Mouse (Mus musculus): ENCODE data around the gene Afap1l2. TPM values are rescaled to one million over a fixed set of nuclear protein-coding genes. Genes with fewer than 3 reads are reported as not detected.

The Afap1l2 gene
- total and polyA plus RNA-seq, 2 experiments from 2014 or later: 2.3 to 2.7 TPM

DNA sequence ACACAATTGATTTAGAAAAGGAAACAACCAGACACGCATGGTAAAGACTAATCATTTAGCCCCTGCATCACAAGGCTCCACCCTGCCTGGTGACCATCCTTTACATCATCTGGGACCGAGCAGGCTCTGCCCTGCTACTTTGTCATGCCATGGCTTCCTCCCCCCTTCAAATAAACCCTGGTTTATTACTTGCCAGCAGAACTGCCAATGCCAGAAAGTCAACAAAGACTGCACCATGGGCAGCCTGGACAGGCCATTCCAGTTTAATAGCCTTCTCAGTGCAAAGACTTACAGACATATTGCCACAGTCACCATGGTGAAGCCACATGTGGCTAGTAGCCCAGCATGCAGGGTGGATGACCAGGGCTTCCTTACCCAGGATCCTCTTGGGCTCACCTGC is 8.2 kb downstream of the Afap1l2 start:
- Histone ChIP-seq H3K36me3 (replicated peaks; ENCODE audit: control insufficient read depth, insufficient read depth, low read length) (no peaks in the 10 kb centered on the region), H3K27ac (ENCODE audit: low read depth) (no peak overlapping the region), H3K9ac (replicated peaks; ENCODE audit: low read depth, low read length) (no peak overlapping the region), H3K4me1 (ENCODE audit: control insufficient read depth, insufficient read depth) (peaks cover 7% of the 10 kb centered on the region), H3K27me3 (ENCODE audit: control insufficient read depth, insufficient read depth, low read length) (no peaks in the 10 kb centered on the region), H3K4me2 (ENCODE audit: low read depth, low read length) (no peak overlapping the region), H3K9me3 (replicated peaks; ENCODE audit: control insufficient read depth, low read length) (no peaks in the 10 kb centered on the region), H3K4me3 (ENCODE audit: low read depth, low read length) (no peak overlapping the region)
- DNase-seq (ENCODE audit: low spot score): no peak
- no peak for ATAC-seq (ENCODE audit: insufficient read depth, low read depth)
- 86% methylated on average over 2 of the region's 2 CpGs for WGBS
- TF ChIP-seq CTCF (IDR thresholded peaks at IDR 0.05; ENCODE audit: low read depth): no peak
- TF ChIP-seq EP300 (IDR thresholded peaks at IDR 0.05; ENCODE audit: low read depth): no peak

DNA sequence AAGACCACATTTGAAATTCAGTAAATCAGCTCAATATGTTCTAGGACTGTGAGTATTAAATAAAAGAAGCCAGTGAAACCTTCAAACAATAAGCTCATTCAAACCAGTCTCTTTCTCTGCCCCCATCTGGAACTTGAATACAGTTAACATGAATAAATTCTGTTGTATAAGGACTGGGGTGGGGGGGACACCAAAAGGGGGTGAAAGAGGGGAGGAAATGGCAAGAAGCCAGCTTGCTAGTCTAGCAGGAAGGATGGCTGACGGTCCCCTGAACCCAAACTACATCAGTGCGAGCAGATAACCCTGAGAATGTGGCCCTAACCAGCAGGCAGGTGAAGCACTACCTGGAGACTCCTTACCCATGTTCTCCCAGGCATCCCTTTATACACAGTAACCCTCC is 9.1 kb downstream of the Afap1l2 start:
- Histone ChIP-seq H3K27me3 (ENCODE audit: control insufficient read depth, insufficient read depth, low read length) (no peaks in the 10 kb centered on the region), H3K9ac (replicated peaks; ENCODE audit: low read depth, low read length) (no peak overlapping the region), H3K4me2 (ENCODE audit: low read depth, low read length) (no peak overlapping the region), H3K36me3 (replicated peaks; ENCODE audit: control insufficient read depth, insufficient read depth, low read length) (no peaks in the 10 kb centered on the region), H3K27ac (ENCODE audit: low read depth) (no peak overlapping the region), H3K4me3 (ENCODE audit: low read depth, low read length) (no peak overlapping the region), H3K9me3 (replicated peaks; ENCODE audit: control insufficient read depth, low read length) (no peaks in the 10 kb centered on the region), H3K4me1 (ENCODE audit: control insufficient read depth, insufficient read depth) (peaks cover 7% of the 10 kb centered on the region)
- WGBS: 68% methylated on average over 2 of the region's 2 CpGs
- ATAC-seq (ENCODE audit: insufficient read depth, low read depth) (no peak), DNase-seq (ENCODE audit: low spot score) (no peak)
- no peak for TF ChIP-seq CTCF (IDR thresholded peaks at IDR 0.05; ENCODE audit: low read depth)
- TF ChIP-seq EP300 (IDR thresholded peaks at IDR 0.05; ENCODE audit: low read depth): no peak

DNA sequence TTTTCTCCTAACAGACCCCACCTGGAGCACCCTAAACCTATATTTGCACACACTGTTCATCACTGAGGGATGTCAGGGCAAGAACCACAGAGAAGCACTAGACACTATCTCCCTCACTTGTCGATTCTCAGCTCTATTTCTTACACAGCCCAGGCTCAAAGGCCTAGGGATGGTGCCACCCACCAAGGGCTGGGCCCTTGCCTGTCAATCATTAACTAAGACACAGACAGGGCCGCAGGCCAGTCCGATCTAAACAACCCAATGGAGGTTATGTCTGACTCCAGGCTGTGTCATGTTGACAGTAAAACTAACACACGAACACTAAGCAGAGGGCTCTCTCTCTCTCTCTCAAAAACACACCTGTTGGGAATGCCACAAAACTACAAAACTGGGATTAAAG is 9.7 kb downstream of the Afap1l2 start:
- no peak for DNase-seq (ENCODE audit: low spot score)
- WGBS: 81% methylated on average over 4 of the region's 4 CpGs
- Histone ChIP-seq H3K36me3 (replicated peaks; ENCODE audit: control insufficient read depth, insufficient read depth, low read length) (no peaks in the 10 kb centered on the region), H3K4me3 (ENCODE audit: low read depth, low read length) (no peak overlapping the region), H3K27me3 (ENCODE audit: control insufficient read depth, insufficient read depth, low read length) (no peaks in the 10 kb centered on the region), H3K9ac (replicated peaks; ENCODE audit: low read depth, low read length) (no peak overlapping the region), H3K4me1 (ENCODE audit: control insufficient read depth, insufficient read depth) (peaks cover 7% of the 10 kb centered on the region), H3K9me3 (replicated peaks; ENCODE audit: control insufficient read depth, low read length) (no peaks in the 10 kb centered on the region), H3K27ac (ENCODE audit: low read depth) (no peak overlapping the region), H3K4me2 (ENCODE audit: low read depth, low read length) (no peak overlapping the region)
- ATAC-seq (ENCODE audit: insufficient read depth, low read depth): no peak
- TF ChIP-seq EP300 (IDR thresholded peaks at IDR 0.05; ENCODE audit: low read depth) (no peak), CTCF (IDR thresholded peaks at IDR 0.05; ENCODE audit: low read depth) (no peak)

DNA sequence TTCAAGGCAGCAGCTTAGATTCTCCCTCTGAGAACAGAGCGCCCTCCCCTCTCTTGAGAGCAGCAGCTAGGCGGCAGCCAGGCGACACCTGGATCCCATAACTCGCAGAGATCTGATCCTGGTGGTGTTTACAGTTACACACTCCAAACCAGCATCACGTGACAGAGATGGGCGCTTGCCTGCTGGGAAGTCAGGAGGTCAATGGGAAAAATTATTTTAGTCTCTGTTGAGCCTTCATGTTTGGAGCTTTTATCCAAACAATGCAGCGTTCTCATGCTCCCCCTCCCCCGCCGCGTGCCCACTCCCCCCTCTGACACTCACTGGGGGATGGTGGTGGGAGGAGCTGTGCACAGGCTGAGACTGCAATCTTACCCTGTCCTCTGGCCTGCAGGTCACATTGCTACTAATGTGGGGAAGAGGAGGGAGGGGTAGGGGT is 10.8 kb downstream of the Afap1l2 start:
- ATAC-seq (ENCODE audit: insufficient read depth, low read depth) (peak; percentile 52), DNase-seq (ENCODE audit: low spot score) (no peak)
- WGBS: 7% methylated on average over 10 of the region's 10 CpGs
- H3K27ac ChIP-seq (ENCODE audit: low read depth): no peak overlapping the region
- no peaks in the 10 kb centered on the region for H3K9me3 ChIP-seq (replicated peaks; ENCODE audit: control insufficient read depth, low read length)
- H3K4me1 ChIP-seq (ENCODE audit: control insufficient read depth, insufficient read depth): peaks cover 7% of the 10 kb centered on the region
- H3K4me2 ChIP-seq (ENCODE audit: low read depth, low read length): peak overlapping the region; percentile 16; the same call in 1 of the 2 replicates
- H3K36me3 ChIP-seq (replicated peaks; ENCODE audit: control insufficient read depth, insufficient read depth, low read length): no peaks in the 10 kb centered on the region
- H3K9ac ChIP-seq (replicated peaks; ENCODE audit: low read depth, low read length): no peak overlapping the region
- TF ChIP-seq EP300 (IDR thresholded peaks at IDR 0.05; ENCODE audit: low read depth) (no peak), CTCF (IDR thresholded peaks at IDR 0.05; ENCODE audit: low read depth) (no peak)
- no peak overlapping the region for H3K4me3 ChIP-seq (ENCODE audit: low read depth, low read length)
- H3K27me3 ChIP-seq (ENCODE audit: control insufficient read depth, insufficient read depth, low read length): no peaks in the 10 kb centered on the region

DNA sequence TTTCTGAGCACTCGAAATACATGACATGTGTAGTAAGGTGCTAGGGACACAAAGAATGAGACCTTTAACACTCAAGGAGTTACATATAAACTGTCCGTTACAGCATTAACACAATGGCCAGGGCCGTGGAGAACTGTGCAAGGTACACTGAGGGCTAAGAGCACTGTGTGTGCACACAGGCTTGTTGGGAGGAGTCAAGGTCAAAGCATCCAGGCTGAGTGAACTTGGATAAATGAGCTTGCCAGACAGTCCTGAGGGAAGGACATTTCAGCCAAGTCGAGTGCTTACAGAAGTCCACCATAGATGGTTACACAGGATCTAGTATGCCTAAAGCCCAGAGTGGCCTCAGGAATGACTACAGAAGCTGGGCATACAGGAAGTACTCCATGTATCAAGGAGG is 12.6 kb downstream of the Afap1l2 start:
- 73% methylated on average over 4 of the region's 4 CpGs for WGBS
- DNase-seq (ENCODE audit: low spot score) (no peak), ATAC-seq (ENCODE audit: insufficient read depth, low read depth) (no peak)
- no peaks in the 10 kb centered on the region for H3K9me3 ChIP-seq (replicated peaks; ENCODE audit: control insufficient read depth, low read length)
- H3K4me1 ChIP-seq (ENCODE audit: control insufficient read depth, insufficient read depth): peaks cover 10% of the 10 kb centered on the region
- no peak overlapping the region for H3K4me2 ChIP-seq (ENCODE audit: low read depth, low read length)
- H3K4me3 ChIP-seq (ENCODE audit: low read depth, low read length): no peak overlapping the region
- H3K36me3 ChIP-seq (replicated peaks; ENCODE audit: control insufficient read depth, insufficient read depth, low read length): no peaks in the 10 kb centered on the region
- H3K27ac ChIP-seq (ENCODE audit: low read depth): no peak overlapping the region
- no peak overlapping the region for H3K9ac ChIP-seq (replicated peaks; ENCODE audit: low read depth, low read length)
- no peaks in the 10 kb centered on the region for H3K27me3 ChIP-seq (ENCODE audit: control insufficient read depth, insufficient read depth, low read length)
- TF ChIP-seq CTCF (IDR thresholded peaks at IDR 0.05; ENCODE audit: low read depth): no peak

DNA sequence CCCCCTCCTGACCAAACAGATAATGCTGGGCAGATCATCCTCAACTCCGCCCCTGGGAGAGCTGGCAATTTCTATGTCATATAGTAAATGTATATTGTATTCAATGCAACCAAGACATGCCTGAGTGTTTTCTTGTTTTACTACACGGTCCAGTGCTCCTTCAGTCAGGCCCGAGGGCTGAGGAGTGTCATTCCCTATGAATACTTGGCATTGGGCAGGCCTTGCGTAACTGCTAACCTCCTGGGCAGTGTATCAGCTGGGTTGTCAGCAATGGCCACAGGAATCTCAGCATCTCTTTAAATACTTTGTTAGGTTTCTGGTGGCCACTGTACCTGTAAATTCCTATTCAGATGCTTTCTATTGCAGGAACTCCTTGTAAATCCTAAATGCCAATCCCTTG is 13.4 kb downstream of the Afap1l2 start:
- Histone ChIP-seq H3K9ac (replicated peaks; ENCODE audit: low read depth, low read length) (no peak overlapping the region), H3K36me3 (replicated peaks; ENCODE audit: control insufficient read depth, insufficient read depth, low read length) (no peaks in the 10 kb centered on the region), H3K27me3 (ENCODE audit: control insufficient read depth, insufficient read depth, low read length) (no peaks in the 10 kb centered on the region), H3K4me2 (ENCODE audit: low read depth, low read length) (no peak overlapping the region), H3K4me3 (ENCODE audit: low read depth, low read length) (no peak overlapping the region), H3K9me3 (replicated peaks; ENCODE audit: control insufficient read depth, low read length) (no peaks in the 10 kb centered on the region), H3K27ac (ENCODE audit: low read depth) (no peak overlapping the region), H3K4me1 (ENCODE audit: control insufficient read depth, insufficient read depth) (peaks cover 18% of the 10 kb centered on the region)
- ATAC-seq (ENCODE audit: insufficient read depth, low read depth) (no peak), DNase-seq (ENCODE audit: low spot score) (no peak)
- WGBS: 69% methylated on average over 4 of the region's 4 CpGs
- TF ChIP-seq CTCF (IDR thresholded peaks at IDR 0.05; ENCODE audit: low read depth) (no peak), EP300 (IDR thresholded peaks at IDR 0.05; ENCODE audit: low read depth) (no peak)

Measured in heart, postnatal 0 days (tissue).